Mouse (Mus musculus): ENCODE measurements at regions not wholly inside any gene's neighbourhood (a gene's known extent, or its start where the extent isn't known, plus 50 kb on each side); places are given as distances from the start of the nearest gene placed in this dataset.
"Not testable (repeated sequence)": the region's sequence is repeated elsewhere in the genome, so short reads cannot be mapped to it uniquely, and the experiment has no call there.

GRCm38 (mm10) chr7:138467386-138467785, 69.9 kb upstream of the Tcerg1l start:
- Histone ChIP-seq H3K27me3 (replicated peaks; ENCODE audit: control insufficient read depth, insufficient read depth, low read length) (no peaks in the 10 kb centered on the region), H3K9ac (ENCODE audit: low read depth, low read length) (no peak overlapping the region), H3K4me1 (ENCODE audit: control insufficient read depth, insufficient read depth, low read depth, low read length) (no peaks in the 10 kb centered on the region), H3K9me3 (ENCODE audit: control insufficient read depth, low read length) (no peaks in the 10 kb centered on the region), H3K4me2 (ENCODE audit: low read length) (no peak overlapping the region), H3K27ac (ENCODE audit: low read depth, low read length) (no peak overlapping the region), H3K36me3 (ENCODE audit: control insufficient read depth, insufficient read depth, low read length) (no peaks in the 10 kb centered on the region), H3K4me3 (ENCODE audit: low read length) (no peak overlapping the region)
- no peak for ATAC-seq
- WGBS = 57% methylated on average over 1 of the region's 1 CpGs

DNA sequence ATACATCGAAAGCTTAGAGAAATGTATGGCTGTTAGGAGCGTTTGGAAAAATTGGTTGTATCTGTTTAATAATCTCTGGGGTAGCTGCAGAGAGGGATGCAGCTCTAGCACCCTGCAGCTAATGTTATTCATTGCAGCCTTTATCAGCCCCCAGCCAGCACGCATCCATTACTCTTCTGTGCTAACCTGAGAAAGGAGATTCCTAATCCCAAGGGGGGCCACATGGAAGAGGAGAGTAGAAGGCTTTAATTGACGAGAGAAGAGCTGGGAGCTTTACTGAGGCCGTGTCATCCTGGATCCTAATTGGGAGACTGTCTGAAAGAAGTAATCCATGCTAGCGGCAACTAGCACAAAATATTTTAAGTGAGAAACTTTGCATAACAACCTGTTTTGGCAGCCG, 60.4 kb upstream of the Tcerg1l start:
- no peak for ATAC-seq
- Histone ChIP-seq H3K36me3 (ENCODE audit: control insufficient read depth, insufficient read depth, low read length) (no peaks in the 10 kb centered on the region), H3K4me3 (ENCODE audit: low read length) (no peak overlapping the region), H3K9me3 (ENCODE audit: control insufficient read depth, low read length) (no peaks in the 10 kb centered on the region), H3K9ac (ENCODE audit: low read depth, low read length) (no peak overlapping the region), H3K27ac (ENCODE audit: low read depth, low read length) (no peak overlapping the region), H3K4me2 (ENCODE audit: low read length) (no peak overlapping the region), H3K4me1 (ENCODE audit: control insufficient read depth, insufficient read depth, low read depth, low read length) (peaks cover 4% of the 10 kb centered on the region), H3K27me3 (replicated peaks; ENCODE audit: control insufficient read depth, insufficient read depth, low read length) (no peaks in the 10 kb centered on the region)
- WGBS = 33% methylated on average over 7 of the region's 7 CpGs

GRCm38 (mm10) chr7:138455371-138455770, 57.8 kb upstream of the Tcerg1l start:
- Histone ChIP-seq H3K9ac (ENCODE audit: low read depth, low read length) (no peak overlapping the region), H3K27ac (ENCODE audit: low read depth, low read length) (no peak overlapping the region), H3K9me3 (ENCODE audit: control insufficient read depth, low read length) (no peaks in the 10 kb centered on the region), H3K27me3 (replicated peaks; ENCODE audit: control insufficient read depth, insufficient read depth, low read length) (no peaks in the 10 kb centered on the region), H3K4me1 (ENCODE audit: control insufficient read depth, insufficient read depth, low read depth, low read length) (peaks cover 4% of the 10 kb centered on the region), H3K4me2 (ENCODE audit: low read length) (no peak overlapping the region), H3K4me3 (ENCODE audit: low read length) (no peak overlapping the region), H3K36me3 (ENCODE audit: control insufficient read depth, insufficient read depth, low read length) (no peaks in the 10 kb centered on the region)
- 91% methylated on average over 3 of the region's 3 CpGs for WGBS
- no peak for ATAC-seq

- not testable (repeated sequence) for H3K4me1 ChIP-seq (ENCODE audit: control insufficient read depth, insufficient read depth, low read depth, low read length); ATAC-seq; H3K27ac ChIP-seq (ENCODE audit: low read depth, low read length); H3K4me2 ChIP-seq (ENCODE audit: low read length); H3K27me3 ChIP-seq (replicated peaks; ENCODE audit: control insufficient read depth, insufficient read depth, low read length); H3K9me3 ChIP-seq (ENCODE audit: control insufficient read depth, low read length); H3K9ac ChIP-seq (ENCODE audit: low read depth, low read length); H3K4me3 ChIP-seq (ENCODE audit: low read length); H3K36me3 ChIP-seq (ENCODE audit: control insufficient read depth, insufficient read depth, low read length)
- WGBS = 46% methylated on average over 14 of the region's 14 CpGs
These were observed 57.1 kb upstream of the Tcerg1l start for GRCm38 (mm10) chr7:138454498-138455225.

- H3K4me3 ChIP-seq (ENCODE audit: low read length) = no peak overlapping the region
- H3K9me3 ChIP-seq (ENCODE audit: control insufficient read depth, low read length) = no peaks in the 10 kb centered on the region
- no peak overlapping the region for H3K4me2 ChIP-seq (ENCODE audit: low read length)
- H3K4me1 ChIP-seq (ENCODE audit: control insufficient read depth, insufficient read depth, low read depth, low read length) = no peaks in the 10 kb centered on the region
- ATAC-seq = no peak
- H3K27ac ChIP-seq (ENCODE audit: low read depth, low read length) = no peak overlapping the region
- no peaks in the 10 kb centered on the region for H3K27me3 ChIP-seq (replicated peaks; ENCODE audit: control insufficient read depth, insufficient read depth, low read length)
- H3K36me3 ChIP-seq (ENCODE audit: control insufficient read depth, insufficient read depth, low read length) = no peaks in the 10 kb centered on the region
- H3K9ac ChIP-seq (ENCODE audit: low read depth, low read length) = no peak overlapping the region
These were observed 53.8 kb upstream of the Tcerg1l start for GRCm38 (mm10) chr7:138451321-138451720.

GRCm38 (mm10) chr7:138448519-138448918, 51.0 kb upstream of the Tcerg1l start:
- 63% methylated on average over 7 of the region's 7 CpGs for WGBS
- Histone ChIP-seq H3K9ac (ENCODE audit: low read depth, low read length) (no peak overlapping the region), H3K4me3 (ENCODE audit: low read length) (no peak overlapping the region), H3K27me3 (replicated peaks; ENCODE audit: control insufficient read depth, insufficient read depth, low read length) (no peaks in the 10 kb centered on the region), H3K9me3 (ENCODE audit: control insufficient read depth, low read length) (no peaks in the 10 kb centered on the region), H3K4me2 (ENCODE audit: low read length) (no peak overlapping the region), H3K36me3 (ENCODE audit: control insufficient read depth, insufficient read depth, low read length) (no peaks in the 10 kb centered on the region), H3K4me1 (ENCODE audit: control insufficient read depth, insufficient read depth, low read depth, low read length) (no peaks in the 10 kb centered on the region), H3K27ac (ENCODE audit: low read depth, low read length) (no peak overlapping the region)
- ATAC-seq = no peak
